Mouse (Mus musculus): Measurements from ENCODE around the gene Egfl8. TPM values are rescaled to one million over a fixed set of nuclear protein-coding genes. Genes with fewer than 3 reads are reported as not detected.
A peak's percentile ranks its signal among the peaks of the same experiment; 100 is the strongest.

Gene Egfl8
- polyA plus RNA-seq, 1 experiment from 2014 or later = 6.1 TPM

- Histone ChIP-seq H3K9me3 (no peaks in the 10 kb centered on the region), H3K9ac (replicated peaks) (no peak overlapping the region), H3K4me2 (replicated peaks) (no peak overlapping the region), H3K27me3 (peaks cover 18% of the 10 kb centered on the region), H3K4me1 (peaks cover 22% of the 10 kb centered on the region), H3K27ac (replicated peaks) (no peak overlapping the region), H3K4me3 (no peak overlapping the region), H3K36me3 (no peaks in the 10 kb centered on the region)
- ATAC-seq (replicated peaks) = no peak
- 59% methylated on average over 2 of the region's 2 CpGs for WGBS
These were observed 19.9 kb upstream of the Egfl8 start for GRCm38 (mm10) chr17:34635671-34636070.

DNA sequence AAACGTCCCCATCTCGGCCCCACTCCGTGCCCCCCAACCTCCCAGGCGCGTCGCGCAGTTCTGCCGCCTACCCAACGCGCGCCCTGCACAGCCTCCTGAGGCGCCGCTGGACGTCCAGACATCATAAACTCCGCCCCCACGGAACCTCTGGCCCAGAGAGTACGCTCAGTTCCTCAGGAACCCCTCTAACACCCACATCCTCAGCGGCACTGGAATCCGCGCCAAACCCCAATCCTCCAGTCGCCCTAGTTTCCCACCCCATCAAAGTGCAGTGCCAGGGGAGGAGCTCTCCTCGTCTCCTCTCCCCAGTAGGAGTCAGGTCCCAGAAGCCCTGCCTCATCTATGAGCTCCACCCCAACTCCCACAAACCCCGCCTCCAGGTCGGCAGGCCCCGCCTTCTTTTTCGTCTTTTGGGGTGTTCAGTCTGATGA lies 16.5 kb upstream of the Egfl8 start:
- Histone ChIP-seq H3K4me2 (replicated peaks) (peak overlapping the region; percentile 96), H3K4me1 (peaks cover 50% of the 10 kb centered on the region), H3K4me3 (peak overlapping the region; percentile 69), H3K27me3 (peaks cover 21% of the 10 kb centered on the region), H3K9me3 (no peaks in the 10 kb centered on the region), H3K27ac (replicated peaks) (no peak overlapping the region), H3K36me3 (no peaks in the 10 kb centered on the region), H3K9ac (replicated peaks) (peak overlapping the region; percentile 38)
- whole genome bisulfite sequencing = 2% methylated on average over 26 of the region's 26 CpGs
- ATAC-seq (replicated peaks) = peak; percentile 9; the same call in 1 of the 2 replicates

DNA sequence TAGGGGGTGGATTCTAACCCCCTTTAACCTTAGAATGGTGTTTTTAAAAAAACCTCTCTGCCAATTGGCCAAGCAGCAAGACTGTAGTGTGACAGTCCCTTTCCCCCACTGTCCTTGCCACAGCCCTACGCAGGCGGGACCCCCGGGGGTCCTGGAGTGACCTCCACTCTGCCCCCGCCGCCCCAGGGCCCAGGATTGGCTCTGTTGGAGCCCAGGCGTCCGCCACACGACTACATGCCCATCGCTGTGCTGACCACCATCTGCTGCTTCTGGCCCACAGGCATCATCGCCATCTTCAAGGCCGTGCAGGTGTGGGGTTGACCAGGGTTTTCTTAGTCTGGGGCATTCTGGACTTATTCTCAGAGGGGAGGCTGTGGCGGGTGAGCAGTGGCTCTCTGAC lies 15.9 kb upstream of the Egfl8 start:
- H3K27me3 ChIP-seq = peaks cover 21% of the 10 kb centered on the region
- peak overlapping the region; percentile 69 for H3K4me3 ChIP-seq
- peak overlapping the region; percentile 38 for H3K9ac ChIP-seq (replicated peaks)
- peaks cover 52% of the 10 kb centered on the region for H3K4me1 ChIP-seq
- peak overlapping the region; percentile 96 for H3K4me2 ChIP-seq (replicated peaks)
- no peak for ATAC-seq (replicated peaks)
- H3K36me3 ChIP-seq = no peaks in the 10 kb centered on the region
- no peaks in the 10 kb centered on the region for H3K9me3 ChIP-seq
- H3K27ac ChIP-seq (replicated peaks) = no peak overlapping the region
- WGBS = 6% methylated on average over 12 of the region's 12 CpGs

- peaks cover 60% of the 10 kb centered on the region for H3K4me1 ChIP-seq
These were observed 15.1 kb upstream of the Egfl8 start for GRCm38 (mm10) chr17:34630761-34631301.

GRCm38 (mm10) chr17:34629796-34630603 lies 14.2 kb upstream of the Egfl8 start:
- Histone ChIP-seq H3K9ac (replicated peaks) (peak overlapping the region; percentile 38), H3K27ac (replicated peaks) (no peak overlapping the region), H3K4me2 (replicated peaks) (peak overlapping the region; percentile 96), H3K27me3 (peaks cover 19% of the 10 kb centered on the region), H3K9me3 (no peaks in the 10 kb centered on the region), H3K4me1 (peaks cover 62% of the 10 kb centered on the region), H3K4me3 (peak overlapping the region; percentile 69), H3K36me3 (no peaks in the 10 kb centered on the region)
- WGBS = 23% methylated on average over 12 of the region's 12 CpGs
- no peak for ATAC-seq (replicated peaks)

More at GRCm38 (mm10) chr17:34630761-34631301, 15.1 kb upstream of the Egfl8 start:
- WGBS = 2% methylated on average over 48 of the region's 48 CpGs
- Histone ChIP-seq H3K27me3 (peaks cover 21% of the 10 kb centered on the region), H3K9ac (replicated peaks) (peak overlapping the region; percentile 31), H3K27ac (replicated peaks) (no peak overlapping the region), H3K9me3 (no peaks in the 10 kb centered on the region), H3K4me2 (replicated peaks) (peak overlapping the region; percentile 96), H3K4me3 (peak overlapping the region; percentile 69), H3K36me3 (no peaks in the 10 kb centered on the region)
- ATAC-seq (replicated peaks) = no peak

- no peaks in the 10 kb centered on the region for H3K9me3 ChIP-seq
- H3K4me3 ChIP-seq = peak within 1 kb of the TSS; percentile 69
- peak within 1 kb of the TSS; percentile 87 for H3K27ac ChIP-seq (replicated peaks)
- no peaks in the 10 kb centered on the region for H3K36me3 ChIP-seq
- peaks cover 19% of the 10 kb centered on the region for H3K27me3 ChIP-seq
- ATAC-seq (replicated peaks) = peak; percentile 38; the same call in 1 of the 2 replicates
- peak within 1 kb of the TSS; percentile 71 for H3K9ac ChIP-seq (replicated peaks)
- peak within 1 kb of the TSS; percentile 96 for H3K4me2 ChIP-seq (replicated peaks)
- peaks cover 62% of the 10 kb centered on the region for H3K4me1 ChIP-seq
- 1% methylated on average over 16 of the region's 16 CpGs for WGBS
These were observed 13.5 kb upstream of the Egfl8 start, which contains the start of gene Prrt1 for GRCm38 (mm10) chr17:34629221-34629751. Gene Prrt1, plus strand, starts transcription at chr17:34629533.

DNA sequence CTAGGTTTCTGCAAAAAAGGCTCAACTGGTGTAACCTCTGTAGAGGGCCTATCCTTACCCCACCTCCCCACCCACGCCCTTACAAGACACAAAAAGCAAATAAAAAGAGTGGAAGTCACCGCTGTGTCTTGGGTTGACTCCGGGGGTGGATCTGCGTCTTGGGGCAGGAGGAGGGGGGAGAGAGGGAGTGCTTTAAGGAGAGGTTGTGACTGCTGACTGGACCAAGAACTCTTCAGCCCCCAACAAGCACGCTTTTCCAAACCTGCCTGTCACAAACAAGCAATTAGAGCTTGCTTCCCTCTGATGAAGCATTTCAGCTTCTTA lies 12.8 kb upstream of the Egfl8 start:
- no peaks in the 10 kb centered on the region for H3K9me3 ChIP-seq
- peak overlapping the region; percentile 96 for H3K4me2 ChIP-seq (replicated peaks)
- no peak for ATAC-seq (replicated peaks)
- 17% methylated on average over 5 of the region's 5 CpGs for WGBS
- H3K4me3 ChIP-seq = peak overlapping the region; percentile 69
- peak overlapping the region; percentile 87 for H3K27ac ChIP-seq (replicated peaks)
- peaks cover 62% of the 10 kb centered on the region for H3K4me1 ChIP-seq
- H3K27me3 ChIP-seq = peaks cover 19% of the 10 kb centered on the region
- peak overlapping the region; percentile 71; the same call in 1 of the 2 replicates for H3K9ac ChIP-seq (replicated peaks)
- H3K36me3 ChIP-seq = no peaks in the 10 kb centered on the region

GRCm38 (mm10) chr17:34627943-34628643 lies 12.3 kb upstream of the Egfl8 start, which contains the start of gene Ppt2:
Gene Ppt2, minus strand, starts transcription at chr17:34628510.
- Histone ChIP-seq H3K27me3 (peaks cover 19% of the 10 kb centered on the region), H3K4me1 (peaks cover 62% of the 10 kb centered on the region), H3K4me3 (peak within 1 kb of the TSS; percentile 69), H3K9me3 (no peaks in the 10 kb centered on the region), H3K27ac (replicated peaks) (peak within 1 kb of the TSS; percentile 87), H3K36me3 (0 out of 2 replicates have a peak, but pooled peaks cover under 1% of the 10 kb centered on the region), H3K4me2 (replicated peaks) (peak within 1 kb of the TSS; percentile 96), H3K9ac (replicated peaks) (peak within 1 kb of the TSS; percentile 71)
- WGBS = 6% methylated on average over 29 of the region's 29 CpGs
- peak; percentile 4; the same call in 1 of the 2 replicates for ATAC-seq (replicated peaks)

- WGBS = under 1% methylated on average over 45 of the region's 45 CpGs
- Histone ChIP-seq H3K9ac (replicated peaks) (peak overlapping the region; percentile 71), H3K9me3 (no peaks in the 10 kb centered on the region), H3K27me3 (peaks cover 17% of the 10 kb centered on the region), H3K27ac (replicated peaks) (peak overlapping the region; percentile 87), H3K4me2 (replicated peaks) (peak overlapping the region; percentile 96), H3K36me3 (peaks cover 8% of the 10 kb centered on the region), H3K4me3 (peak overlapping the region; percentile 69), H3K4me1 (peaks cover 60% of the 10 kb centered on the region)
- ATAC-seq (replicated peaks) = peak; percentile 70
These were observed 11.5 kb upstream of the Egfl8 start for GRCm38 (mm10) chr17:34627093-34627942.

- WGBS = under 1% methylated on average over 18 of the region's 18 CpGs
- peak overlapping the region; percentile 96 for H3K4me2 ChIP-seq (replicated peaks)
- peak overlapping the region; percentile 87 for H3K27ac ChIP-seq (replicated peaks)
- peaks cover 14% of the 10 kb centered on the region for H3K36me3 ChIP-seq
- H3K9me3 ChIP-seq = no peaks in the 10 kb centered on the region
- peaks cover 13% of the 10 kb centered on the region for H3K27me3 ChIP-seq
- peak; percentile 15 for ATAC-seq (replicated peaks)
- peak overlapping the region; percentile 71 for H3K9ac ChIP-seq (replicated peaks)
- H3K4me1 ChIP-seq = peaks cover 54% of the 10 kb centered on the region
- peak overlapping the region; percentile 69 for H3K4me3 ChIP-seq
These were observed 11.0 kb upstream of the Egfl8 start for GRCm38 (mm10) chr17:34626773-34627092.

All from forebrain, embryonic 15.5 days (tissue).